Mouse (Mus musculus) telencephalon, adult 2 months (tissue): Measurements from ENCODE around the gene Tmem45b.

Experiments used
- DNase-seq: peaks from one replicate; pipeline ENCODE4 v3.0.0-alpha.2; 2011; ENCODE audit warnings: low read depth, low spot score

Gene Tmem45b

DNA sequence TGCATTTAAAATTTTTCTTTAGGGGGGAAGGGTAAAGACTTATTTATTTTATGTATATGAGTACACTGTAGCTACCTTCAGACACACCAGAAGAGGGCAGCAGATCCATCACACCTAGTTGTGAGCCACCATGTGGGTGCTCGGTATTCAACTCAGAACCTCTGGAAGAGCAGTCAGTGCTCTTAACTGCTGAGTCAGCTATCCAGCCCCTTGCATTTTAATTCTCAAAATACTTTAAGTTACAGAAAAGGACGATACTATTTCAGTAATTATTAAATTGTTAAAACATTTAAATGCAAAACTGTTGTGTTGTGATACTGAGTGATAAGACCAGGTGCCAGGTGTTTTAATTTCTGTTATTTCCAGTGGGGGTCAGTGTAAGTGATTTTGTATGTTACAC, 60.0 kb downstream of the Tmem45b start:
- DNase-seq, result no peak

DNA sequence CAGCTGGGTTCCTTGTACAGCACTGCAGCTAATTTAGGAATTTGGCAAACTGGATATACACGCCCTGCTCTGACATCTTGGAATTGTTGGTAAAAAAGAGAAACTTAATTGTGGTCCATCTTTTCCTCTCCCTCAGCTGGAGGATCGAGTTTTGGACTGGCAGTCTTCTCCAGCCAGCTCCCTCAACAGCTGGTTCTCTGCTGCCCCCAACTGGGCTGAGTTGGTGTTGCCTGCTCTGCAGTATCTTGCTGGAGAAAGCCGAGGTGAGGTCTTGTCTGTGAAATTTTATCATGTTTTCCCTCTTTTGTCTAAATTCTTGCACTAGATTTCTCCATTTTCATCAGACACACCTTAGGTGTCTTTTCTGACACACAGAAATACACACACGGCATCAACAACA, 63.8 kb downstream of the Tmem45b start:
- no peak for DNase-seq

DNA sequence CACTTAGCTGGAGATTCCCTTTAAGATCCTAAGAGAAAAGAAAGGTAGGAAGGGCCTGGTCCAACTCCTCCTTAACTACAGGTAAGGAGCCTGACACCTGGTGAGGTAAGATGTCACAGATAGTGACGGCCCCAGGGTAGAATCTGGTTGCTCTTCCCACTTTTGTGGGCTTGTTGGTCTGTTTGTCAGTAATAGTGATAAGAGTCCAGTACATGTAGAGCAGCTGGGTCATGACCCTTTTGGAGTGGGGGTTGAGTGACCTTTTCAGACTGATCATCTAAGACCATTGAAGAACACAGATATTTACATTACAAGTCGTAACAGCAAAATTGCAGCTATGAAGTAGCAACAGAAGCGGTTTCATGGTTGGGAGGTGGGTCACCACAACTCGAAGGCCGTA, 77.1 kb downstream of the Tmem45b start:
- DNase-seq, result no peak

DNA sequence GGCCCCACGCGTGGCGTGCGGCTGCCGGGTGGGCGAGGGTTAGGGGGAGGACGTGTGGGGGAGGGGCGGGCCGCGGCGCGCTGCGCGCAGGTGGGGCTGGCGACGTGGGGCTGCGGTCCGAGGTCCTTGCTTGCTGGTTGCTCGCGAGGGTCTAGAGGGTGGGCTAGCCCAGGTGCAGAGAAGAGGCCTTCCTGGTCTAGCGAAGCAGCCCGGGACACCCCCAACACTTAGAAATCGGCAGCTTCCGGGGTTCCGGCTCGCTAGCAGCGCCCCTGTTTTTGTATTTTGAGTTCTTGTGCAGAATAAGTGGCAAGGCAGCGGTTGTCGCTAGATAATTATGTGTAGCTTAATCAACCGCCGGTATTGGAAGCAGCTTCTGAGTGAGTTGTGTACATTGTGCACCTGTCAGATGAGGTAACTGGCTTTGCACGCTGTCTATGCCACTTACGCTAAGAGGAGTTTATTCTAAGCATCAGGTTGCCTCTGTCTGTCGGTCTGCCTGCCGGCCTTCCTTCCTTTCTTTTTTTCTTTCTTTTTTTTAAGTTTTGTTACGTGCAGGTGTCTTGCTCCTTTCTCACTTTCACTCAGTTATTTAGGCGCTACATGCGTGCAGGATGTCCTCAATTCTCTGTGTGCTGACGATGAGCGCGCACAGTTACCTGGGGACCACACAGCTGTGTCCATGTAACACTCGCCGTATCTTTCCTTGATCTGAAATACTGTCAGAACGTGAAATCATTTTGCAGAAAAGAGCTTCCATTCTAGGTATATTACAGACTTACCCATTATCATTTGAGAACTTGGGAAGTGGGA, 77.7 kb downstream of the Tmem45b start:
- DNase-seq, result no peak

DNA sequence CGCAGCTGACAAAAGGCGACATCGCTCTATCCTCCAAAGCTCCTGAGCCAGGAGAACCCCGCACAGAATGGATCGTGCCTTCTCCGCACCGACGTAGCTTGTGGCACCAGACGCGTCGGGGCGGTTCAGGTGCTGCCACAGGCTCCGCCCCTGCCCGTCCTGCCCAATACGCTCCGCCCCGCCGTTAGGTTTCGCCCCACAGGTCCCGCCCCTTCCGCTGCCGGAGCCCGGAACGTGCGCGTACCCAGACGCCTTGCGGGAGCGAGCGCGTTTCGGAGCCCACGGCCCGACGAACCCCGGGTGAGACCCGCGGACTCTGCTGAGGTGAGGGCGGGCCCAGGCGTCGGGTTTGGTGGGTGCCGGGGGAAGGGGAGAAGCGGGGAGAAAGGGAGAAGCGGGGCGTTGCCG, 78.3 kb downstream of the Tmem45b start, which contains the start of gene Nfrkb:
Nfrkb (plus strand) TSS at position 246 of the 408 bp plus-strand sequence.
- peak; percentile 85 for DNase-seq

DNA sequence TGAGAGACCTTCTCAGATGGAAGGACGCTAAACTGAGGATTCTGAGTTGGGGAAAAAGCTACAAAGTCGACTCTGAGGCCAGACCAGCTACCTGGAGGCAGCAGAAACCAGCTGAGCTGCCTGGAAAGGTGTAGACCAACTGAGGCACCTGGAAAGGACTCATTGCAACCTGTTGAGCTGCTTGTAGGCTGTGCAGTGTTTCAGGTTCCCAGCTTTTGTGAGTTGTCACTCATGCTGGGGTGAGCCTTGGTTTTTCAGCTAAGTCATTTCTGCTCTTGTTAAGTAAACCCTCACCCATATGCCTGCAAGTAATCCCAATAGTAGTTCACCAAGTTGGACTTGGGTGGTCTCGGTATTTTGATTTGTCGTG, 78.8 kb downstream of the Tmem45b start:
- DNase-seq, result no peak

DNA sequence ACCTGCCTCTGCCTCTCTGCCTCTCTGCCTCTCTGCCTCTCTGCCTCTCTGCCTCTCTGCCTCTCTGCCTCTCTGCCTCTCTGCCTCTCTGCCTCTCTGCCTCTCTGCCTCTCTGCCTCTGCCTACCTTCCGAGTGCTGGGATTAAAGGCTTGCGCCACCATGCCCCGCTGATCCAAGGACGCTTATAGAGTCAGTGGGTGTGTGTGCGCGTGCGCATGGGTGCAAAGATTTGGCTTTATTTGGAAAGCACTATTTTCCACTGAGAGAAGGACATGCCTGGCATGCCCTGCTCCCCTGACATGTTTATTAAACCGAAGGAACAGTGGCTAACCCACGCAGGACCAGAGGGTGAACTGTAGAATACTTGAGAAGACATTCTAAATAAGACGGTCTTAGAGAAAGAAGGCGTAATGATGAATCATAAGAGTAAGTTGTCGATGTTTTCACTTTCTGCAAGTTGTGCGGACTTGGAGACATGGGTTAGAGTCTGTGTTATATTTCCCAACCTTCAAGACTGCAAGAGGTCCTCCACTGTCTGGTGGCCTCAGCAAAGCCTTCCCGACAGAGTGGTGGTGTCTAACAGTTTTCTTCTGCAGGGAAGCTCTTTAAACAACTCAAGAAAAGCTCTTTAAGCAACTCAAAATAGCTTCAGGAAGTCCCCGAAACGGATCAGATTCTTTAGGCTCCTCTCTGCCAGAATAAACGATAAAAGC, 79.3 kb downstream of the Tmem45b start:
- DNase-seq, result no peak

DNA sequence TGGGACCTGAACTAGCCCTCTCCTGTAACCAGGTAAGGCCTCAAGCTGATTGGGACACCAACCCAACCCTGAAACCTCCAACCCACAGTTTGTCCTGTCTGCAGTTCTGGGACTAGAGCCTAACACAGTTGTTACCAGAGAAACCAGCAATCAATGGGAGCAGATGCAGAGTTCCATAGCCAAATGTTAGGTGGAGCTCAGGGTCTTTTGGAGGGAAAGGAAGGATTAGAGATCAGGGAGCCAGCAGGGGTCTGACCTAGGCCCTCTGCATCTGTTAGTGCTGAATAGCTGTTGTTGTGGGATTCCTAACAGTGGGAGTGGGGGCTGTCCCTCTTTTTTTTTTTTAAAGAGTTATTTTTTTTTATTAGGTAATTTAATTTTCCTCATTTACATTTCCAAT, 87.6 kb downstream of the Tmem45b start:
- no peak for DNase-seq
